Comparison of ENCODE assay signal across 12 mouse cellular contexts in the genomic region with DNA sequence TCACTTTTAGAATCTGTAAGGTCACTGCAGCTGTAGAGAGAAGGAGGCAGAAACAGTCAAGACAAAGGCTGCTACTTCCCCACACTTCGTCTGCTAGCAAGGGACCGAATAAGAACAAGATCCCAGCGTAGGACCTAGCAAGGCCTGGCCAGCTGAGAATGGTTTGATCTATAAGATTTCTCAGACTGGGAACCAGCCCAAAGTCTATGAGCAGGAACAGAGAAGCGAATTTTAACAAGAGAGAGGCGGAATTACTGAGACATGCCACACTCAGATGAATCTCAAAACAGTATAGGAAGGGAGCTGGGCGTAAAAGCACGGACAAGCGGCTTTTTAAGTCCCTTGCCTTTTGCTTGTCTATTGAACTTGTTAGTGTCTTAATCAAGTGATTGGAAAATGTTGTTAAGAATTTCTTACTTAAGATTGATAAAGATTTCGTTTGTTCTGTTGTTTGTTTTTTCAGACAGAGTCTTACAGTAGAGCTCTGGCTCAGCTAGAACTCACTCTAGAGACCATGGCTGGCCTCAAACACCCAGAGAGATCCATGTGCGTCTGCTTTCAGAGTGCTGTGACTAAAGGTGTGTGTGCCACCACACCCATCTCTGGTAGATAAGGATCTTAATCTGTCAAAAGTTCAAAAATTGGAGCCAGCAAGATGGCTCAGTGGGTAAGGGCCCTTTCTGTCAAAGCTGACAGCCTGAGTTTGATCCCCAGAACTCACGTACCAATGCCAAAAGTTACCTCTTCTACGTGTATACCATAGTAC. TPM values are rescaled to one million over a fixed set of nuclear protein-coding genes. Genes with fewer than 3 reads are reported as not detected.
DNase-seq lines count a peak whose midpoint lies in the region; ATAC-seq lines count a peak whose summit lies in the region.
"Had no signal": no experiment of that assay in that cellular context is flagged by ENCODE, and none has a peak within 500 bp of the region (broad histone marks: within the 10 kb centered on the region; RNA-seq: fewer than 3 reads in every experiment).

No protein-coding gene starts in this region.

- H3K36me3 ChIP-seq in embryonic facial prominence, embryonic 12.5 days = no peaks in the 10 kb centered on the region
- H3K36me3 ChIP-seq in embryonic facial prominence, embryonic 10.5 days (replicated peaks) = no peaks in the 10 kb centered on the region
- H3K36me3 ChIP-seq in liver, embryonic 13.5 days = no peaks in the 10 kb centered on the region
- H3K36me3 ChIP-seq in liver, embryonic 11.5 days (ENCODE audit: control insufficient read depth, insufficient read depth, low read length) = no peaks in the 10 kb centered on the region
- H3K36me3 ChIP-seq in forebrain, embryonic 13.5 days (ENCODE audit: poor library complexity, severe bottlenecking) = no peaks in the 10 kb centered on the region
- H3K36me3 ChIP-seq: heart, embryonic 12.5 days had no signal

- WGBS in embryonic facial prominence, embryonic 12.5 days = 78% methylated on average over 12 of the region's 12 CpGs
- 85% methylated on average over 12 of the region's 12 CpGs for WGBS in embryonic facial prominence, embryonic 10.5 days
- WGBS in liver, embryonic 13.5 days (ENCODE audit: insufficient replicate concordance) = 69% methylated on average over 12 of the region's 12 CpGs
- WGBS in liver, embryonic 11.5 days = 75% methylated on average over 12 of the region's 12 CpGs
- 79% methylated on average over 12 of the region's 12 CpGs for WGBS in forebrain, embryonic 13.5 days

- no peak for DNase-seq in embryonic facial prominence, embryonic 10.5 days (ENCODE audit: low spot score)
- no peak for DNase-seq in liver, embryonic 13.5 days
- DNase-seq in liver, embryonic 11.5 days (ENCODE audit: low spot score) = no peak
- peak; percentile 37 for DNase-seq in thymus, postnatal 14 days
- no peak for DNase-seq in gastrocnemius, adult 8-10 months (ENCODE audit: low spot score in 2 of 2)
- DNase-seq in kidney, adult 8-10 months = no peak
- DNase-seq: cerebellum, adult 9-11 months; gastrocnemius, postnatal 10 days had no signal

- 0 out of 2 replicates have a peak overlapping the region, but pooled peaks have one; percentile 36 for H3K27ac ChIP-seq in embryonic facial prominence, embryonic 12.5 days
- H3K27ac ChIP-seq in embryonic facial prominence, embryonic 10.5 days (replicated peaks) = no peak overlapping the region
- H3K27ac ChIP-seq in liver, embryonic 13.5 days = peak overlapping the region; percentile 41
- no peak overlapping the region for H3K27ac ChIP-seq in liver, embryonic 11.5 days (ENCODE audit: low read depth, low read length)
- H3K27ac ChIP-seq in forebrain, embryonic 13.5 days = peak overlapping the region; percentile 49; the same call in 1 of the 2 replicates

- no peaks in the 10 kb centered on the region for H3K27me3 ChIP-seq in embryonic facial prominence, embryonic 12.5 days
- H3K27me3 ChIP-seq in embryonic facial prominence, embryonic 10.5 days (replicated peaks; ENCODE audit: low read depth, poor library complexity, severe bottlenecking) = no peaks in the 10 kb centered on the region
- no peaks in the 10 kb centered on the region for H3K27me3 ChIP-seq in liver, embryonic 13.5 days
- H3K27me3 ChIP-seq in liver, embryonic 11.5 days (replicated peaks; ENCODE audit: control insufficient read depth, insufficient read depth, low read length) = no peaks in the 10 kb centered on the region
- H3K27me3 ChIP-seq in forebrain, embryonic 13.5 days = no peaks in the 10 kb centered on the region
- H3K27me3 ChIP-seq: heart, embryonic 12.5 days had no signal

- H3K4me1 ChIP-seq in embryonic facial prominence, embryonic 12.5 days = peaks cover 19% of the 10 kb centered on the region
- peaks cover 25% of the 10 kb centered on the region for H3K4me1 ChIP-seq in embryonic facial prominence, embryonic 10.5 days
- H3K4me1 ChIP-seq in liver, embryonic 13.5 days (replicated peaks) = peaks cover 38% of the 10 kb centered on the region
- peaks cover 19% of the 10 kb centered on the region for H3K4me1 ChIP-seq in liver, embryonic 11.5 days (replicated peaks; ENCODE audit: control insufficient read depth, insufficient read depth, low read length)
- H3K4me1 ChIP-seq in forebrain, embryonic 13.5 days = peaks cover 18% of the 10 kb centered on the region

- H3K4me2 ChIP-seq in embryonic facial prominence, embryonic 12.5 days (replicated peaks) = no peak overlapping the region
- no peak overlapping the region for H3K4me2 ChIP-seq in liver, embryonic 13.5 days
- H3K4me2 ChIP-seq in liver, embryonic 11.5 days = no peak overlapping the region
- no peak overlapping the region for H3K4me2 ChIP-seq in forebrain, embryonic 13.5 days
- H3K4me2 ChIP-seq: heart, embryonic 12.5 days had no signal

- no peak overlapping the region for H3K4me3 ChIP-seq in embryonic facial prominence, embryonic 12.5 days
- no peak overlapping the region for H3K4me3 ChIP-seq in embryonic facial prominence, embryonic 10.5 days
- no peak overlapping the region for H3K4me3 ChIP-seq in liver, embryonic 13.5 days (replicated peaks)
- no peak overlapping the region for H3K4me3 ChIP-seq in liver, embryonic 11.5 days (ENCODE audit: low read depth, low read length)
- no peak overlapping the region for H3K4me3 ChIP-seq in forebrain, embryonic 13.5 days
- H3K4me3 ChIP-seq: heart, embryonic 12.5 days had no signal

- ATAC-seq in embryonic facial prominence, embryonic 12.5 days (ENCODE audit: insufficient number of reproducible peaks, insufficient read depth, low FRiP score, low TSS enrichment) = no peak
- ATAC-seq in liver, embryonic 13.5 days (ENCODE audit: low read depth) = no peak
- ATAC-seq in liver, embryonic 11.5 days (replicated peaks; ENCODE audit: low FRiP score) = no peak
- 0 out of 2 replicates have a peak, but pooled peaks have one; percentile 22 for ATAC-seq in forebrain, embryonic 13.5 days
- ATAC-seq: intestine, embryonic 16.5 days had no signal

- H3K9me3 ChIP-seq in embryonic facial prominence, embryonic 12.5 days = no peaks in the 10 kb centered on the region
- H3K9me3 ChIP-seq in embryonic facial prominence, embryonic 10.5 days = no peaks in the 10 kb centered on the region
- H3K9me3 ChIP-seq in liver, embryonic 13.5 days (replicated peaks) = no peaks in the 10 kb centered on the region
- no peaks in the 10 kb centered on the region for H3K9me3 ChIP-seq in liver, embryonic 11.5 days (ENCODE audit: control insufficient read depth, low read length)
- no peaks in the 10 kb centered on the region for H3K9me3 ChIP-seq in forebrain, embryonic 13.5 days (replicated peaks)
- H3K9me3 ChIP-seq: heart, embryonic 12.5 days had no signal

- no peak overlapping the region for H3K9ac ChIP-seq in embryonic facial prominence, embryonic 12.5 days
- no peak overlapping the region for H3K9ac ChIP-seq in liver, embryonic 13.5 days
- no peak overlapping the region for H3K9ac ChIP-seq in liver, embryonic 11.5 days (ENCODE audit: low read depth, low read length)
- no peak overlapping the region for H3K9ac ChIP-seq in forebrain, embryonic 13.5 days
- H3K9ac ChIP-seq: heart, embryonic 12.5 days had no signal

RNA-seq across cellular contexts. Expression of a gene that starts 13.0 kb away (rescaled TPM):
- 62.2 and 62.5 TPM in 2 replicates for polyA plus RNA-seq in embryonic facial prominence, embryonic 12.5 days (2016; fragmentation: Nextera tagmentation; extraction: Ambion mirVana)
- 30.3 and 48.2 TPM in 2 replicates for polyA plus RNA-seq in embryonic facial prominence, embryonic 10.5 days (2016; fragmentation: Nextera tagmentation; extraction: Ambion mirVana)
- polyA plus RNA-seq in liver, embryonic 13.5 days (2015; fragmentation: Nextera tagmentation; extraction: Ambion mirVana) = 306 and 322 TPM in 2 replicates
- polyA plus RNA-seq in liver, embryonic 11.5 days (2014; fragmentation: Nextera tagmentation; extraction: Ambion mirVana) = 233 and 245 TPM in 2 replicates
- 78.3 and 106 TPM in 2 replicates for polyA plus RNA-seq in forebrain, embryonic 13.5 days (2015; fragmentation: Nextera tagmentation; extraction: Ambion mirVana)
- 10 to 100 TPM; 40.3 to 72.6 (median 66.7) TPM for total RNA-seq in gastrocnemius, adult 8-10 months (2022)

Comparison
In these comparisons a context has a peak if more than half of its experiments do, and no peak if none do; other contexts are left out.
1. H3K27ac ChIP-seq: peak in embryonic facial prominence, embryonic 12.5 days (single experiment), liver, embryonic 13.5 days (single experiment) and forebrain, embryonic 13.5 days (single experiment); none in embryonic facial prominence, embryonic 10.5 days (single experiment) and liver, embryonic 11.5 days (single experiment).